12 mouse cellular contexts compared by ENCODE assay signal in genomic region chr14:8585031-8585430, GRCm38 (mm10).
"Had no signal": no experiment of that assay in that cellular context is flagged by ENCODE, and none has a peak within 500 bp of the region (broad histone marks: within the 10 kb centered on the region; RNA-seq: fewer than 3 reads in every experiment).

No protein-coding gene starts in this region.

- DNase-seq: retina, postnatal 1 day; right cerebral cortex, adult 18-20 months; right cerebral cortex, postnatal 14 days; right cerebral cortex, postnatal 25 days; right cerebral cortex, postnatal 4 days; spleen, adult 18-20 months; thymus, adult 18-20 months; thymus, adult 2 months; thymus, postnatal 14 days; thymus, postnatal 25 days; thymus, postnatal 36 days; thymus, postnatal 4 days had no signal
